Mouse (Mus musculus): ENCODE results near the gene Bach2.

DNA sequence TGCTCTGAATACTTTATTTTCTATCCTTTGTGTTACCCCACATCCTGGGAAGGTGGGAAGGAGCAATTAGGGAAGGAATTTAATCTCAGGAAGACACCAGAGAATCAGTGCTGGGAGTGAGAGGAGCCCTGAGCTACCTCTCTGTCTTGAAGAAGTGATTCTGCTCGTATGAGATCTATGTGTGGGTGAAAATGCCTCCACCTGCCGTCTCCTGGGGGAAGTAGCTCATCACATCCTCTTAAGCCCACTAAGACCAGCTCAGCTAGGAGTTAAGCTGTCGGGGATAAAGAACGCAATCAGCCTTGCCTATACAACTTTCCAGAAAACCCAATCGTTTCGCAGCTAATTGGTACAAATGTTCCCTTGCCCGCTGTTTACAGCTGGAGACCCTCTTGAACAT, 174.5 kb downstream of the Bach2 start:
- TF ChIP-seq CTCF (IDR thresholded peaks at IDR 0.05; ENCODE audit: extremely low read depth, insufficient read depth, insufficient read length, insufficient replicate concordance), result no peak
- no peak for TF ChIP-seq POLR2A (IDR thresholded peaks at IDR 0.05; ENCODE audit: low read depth, low read length)

Measured in spleen, adult 2 months (tissue).